Mouse (Mus musculus): ENCODE measurements at regions not wholly inside any gene's neighbourhood (a gene's known extent, or its start where the extent isn't known, plus 50 kb on each side); places are given as distances from the start of the nearest gene placed in this dataset.

GRCm38 (mm10) chr1:177525141-177525540 is 83.0 kb downstream of the Zbtb18 start:
- TF ChIP-seq RAD21 (IDR thresholded peaks at IDR 0.05; ENCODE audit: low read depth, low read length) = no peak
- TF ChIP-seq USF1 (IDR thresholded peaks at IDR 0.05; ENCODE audit: low read depth, low read length) = no peak
- TF ChIP-seq MAFK (IDR thresholded peaks at IDR 0.05; ENCODE audit: insufficient replicate concordance, low read length) = no peak
- TF ChIP-seq POLR2A (IDR thresholded peaks at IDR 0.05; ENCODE audit: low read depth, low read length) = no peak
- no peak for TF ChIP-seq CTCF (conservative IDR thresholded peaks at IDR 0.05 in 1 of 2, IDR thresholded peaks at IDR 0.05 in 1 of 2; ENCODE audit: low read depth in 2 of 2, low read length in 2 of 2)
- TF ChIP-seq ZNF384 (IDR thresholded peaks at IDR 0.05; ENCODE audit: low read depth, low read length) = no peak
- TF ChIP-seq E2F4 (IDR thresholded peaks at IDR 0.05; ENCODE audit: insufficient replicate concordance, low read depth, low read length) = no peak
- TF ChIP-seq POLR2AphosphoS2 (IDR thresholded peaks at IDR 0.05; ENCODE audit: low read depth, low read length) = no peak
- no peak for TF ChIP-seq ZC3H11A (IDR thresholded peaks at IDR 0.05; ENCODE audit: low read depth, low read length)
- TF ChIP-seq EP300 (IDR thresholded peaks at IDR 0.05; ENCODE audit: low read length) = no peak
- no peak for TF ChIP-seq CHD2 (IDR thresholded peaks at IDR 0.05; ENCODE audit: low read length)
- no peak for TF ChIP-seq JUND (conservative IDR thresholded peaks at IDR 0.05; ENCODE audit: low read depth, low read length)
- TF ChIP-seq ETS1 (conservative IDR thresholded peaks at IDR 0.05; ENCODE audit: low read depth, low read length) = no peak

Data from CH12.LX (cell line).